ENCODE assay signal across 11 mouse cellular contexts in genomic region chr9:37129046-37129445, GRCm38 (mm10). TPM values are rescaled to one million over a fixed set of nuclear protein-coding genes. Genes with fewer than 3 reads are reported as not detected.
"Had no signal": no experiment of that assay in that cellular context is flagged by ENCODE, and none has a peak within 500 bp of the region (broad histone marks: within the 10 kb centered on the region; RNA-seq: fewer than 3 reads in every experiment).

No protein-coding gene starts in this region.

- DNase-seq: liver, postnatal 0 days; lung, adult 2 months; lung, postnatal 14 days; lung, postnatal 36 days; right cerebral cortex, postnatal 14 days; thymus, adult 2 months; thymus, postnatal 25 days; thymus, postnatal 4 days had no signal

RNA-seq across cellular contexts. Expression of gene Pknox2, which starts 18.2 kb away (rescaled TPM):
- total RNA-seq: megakaryocyte progenitor cell, adult 5-6 weeks; monocyte, adult 5-6 weeks; neutrophil, adult 5-6 weeks had no signal
